Mouse (Mus musculus): ENCODE results near the gene Scn8a. TPM values are rescaled to one million over a fixed set of nuclear protein-coding genes. Genes with fewer than 3 reads are reported as not detected.

Scn8a gene
- total RNA-seq, 2 experiments from 2014 or later = 0.03 to 0.14 TPM

DNA sequence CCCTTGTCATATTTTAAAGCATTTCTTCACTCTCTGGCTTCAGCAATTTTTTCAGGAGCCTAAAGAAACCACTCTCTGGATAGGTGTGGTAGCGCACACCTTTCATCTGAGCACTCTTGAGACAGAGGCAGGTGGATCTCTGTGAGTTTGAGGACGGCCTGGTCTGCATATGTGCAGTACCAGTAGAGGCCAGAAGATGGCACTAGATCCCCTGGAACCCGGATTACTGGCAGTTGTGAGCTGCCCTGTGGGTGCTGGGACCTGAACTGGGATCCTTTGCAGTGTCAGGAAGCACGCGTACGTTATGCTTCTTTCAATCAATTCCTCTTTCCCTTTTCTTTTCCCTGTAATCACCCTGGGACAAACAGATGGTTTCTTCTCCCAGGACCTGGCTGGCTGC is 22.5 kb upstream of the Scn8a start:
- intact Hi-C loops (cut with DNase I) = no loop called here
- Histone ChIP-seq H3K27ac (no peak overlapping the region), H3K4me3 (no peak overlapping the region)
- DNase-seq = no peak
- TF ChIP-seq CTCF (IDR thresholded peaks at IDR 0.05) = peak; percentile 24

DNA sequence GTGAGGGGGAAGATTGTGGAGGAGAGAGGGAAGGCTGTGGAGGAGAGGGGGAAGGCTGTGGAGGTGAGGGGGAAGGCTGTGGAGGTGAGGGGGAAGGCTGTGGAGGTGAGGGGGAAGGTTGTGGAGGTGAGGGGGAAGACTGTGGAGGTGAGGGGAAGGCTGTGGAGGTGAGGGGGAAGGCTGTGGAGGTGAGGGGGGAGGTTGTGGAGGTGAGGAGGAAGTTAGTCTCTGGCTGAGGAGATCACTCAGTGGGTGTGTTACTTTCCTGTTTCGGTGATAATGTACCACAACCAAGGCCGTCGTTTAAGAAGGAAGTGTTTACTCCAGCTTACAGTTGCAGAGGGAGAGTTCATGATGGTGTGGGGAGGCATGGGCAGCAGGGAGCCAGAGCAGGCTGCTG is 12.1 kb upstream of the Scn8a start:
- no peak overlapping the region for H3K27ac ChIP-seq
- no peak for DNase-seq
- TF ChIP-seq CTCF (IDR thresholded peaks at IDR 0.05) = no peak
- intact Hi-C loops (cut with DNase I) = no loop called here
- H3K4me3 ChIP-seq = no peak overlapping the region

DNA sequence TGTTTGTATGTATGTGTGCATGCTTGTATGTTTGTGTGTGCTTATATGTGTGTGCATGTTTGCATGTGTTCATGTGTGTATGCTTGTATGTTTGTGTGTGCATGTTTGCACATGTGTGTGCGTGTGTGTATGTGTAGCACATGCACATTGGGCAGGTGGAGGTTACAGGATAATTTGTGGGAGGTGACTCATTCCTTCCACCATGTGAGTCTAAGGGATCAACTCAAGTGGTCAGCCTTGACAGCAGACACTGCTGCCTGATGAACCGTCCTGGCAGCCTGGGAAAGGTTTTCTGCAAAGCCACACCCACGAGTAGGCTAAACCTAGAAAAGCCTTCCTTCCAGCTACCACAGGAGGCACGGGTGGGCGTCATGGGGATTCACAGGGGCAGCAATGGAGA is 8.8 kb upstream of the Scn8a start:
- TF ChIP-seq CTCF (IDR thresholded peaks at IDR 0.05) = no peak
- intact Hi-C loops (cut with DNase I) = no loop called here
- H3K27ac ChIP-seq = no peak overlapping the region

DNA sequence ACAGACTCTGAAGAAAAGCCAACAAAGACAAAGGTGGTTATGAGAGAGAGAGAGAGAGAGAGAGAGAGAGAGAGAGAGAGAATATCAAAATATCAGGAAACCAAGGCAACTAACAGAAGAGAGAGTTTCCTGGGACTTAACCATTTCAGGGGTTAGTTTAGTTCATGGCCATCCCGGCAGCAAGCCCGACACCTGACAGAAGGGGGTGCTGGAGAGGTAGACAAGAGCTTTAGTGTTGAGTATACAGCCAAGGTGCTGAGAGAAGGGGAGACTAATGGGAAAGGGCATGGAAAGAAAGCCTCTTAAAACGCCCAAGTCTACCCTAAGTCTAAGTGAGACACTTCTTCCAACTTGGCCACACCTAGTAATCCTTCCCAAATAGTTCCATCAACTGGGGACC is 4.1 kb upstream of the Scn8a start:
- no peak overlapping the region for H3K27ac ChIP-seq
- intact Hi-C loops (cut with DNase I) = no loop called here
- no peak for DNase-seq
- no peak overlapping the region for H3K4me3 ChIP-seq
- TF ChIP-seq CTCF (IDR thresholded peaks at IDR 0.05) = no peak

More for the DNA sequence above, 8.8 kb upstream of the Scn8a start:
- no peak for DNase-seq
- no peak overlapping the region for H3K4me3 ChIP-seq

DNA sequence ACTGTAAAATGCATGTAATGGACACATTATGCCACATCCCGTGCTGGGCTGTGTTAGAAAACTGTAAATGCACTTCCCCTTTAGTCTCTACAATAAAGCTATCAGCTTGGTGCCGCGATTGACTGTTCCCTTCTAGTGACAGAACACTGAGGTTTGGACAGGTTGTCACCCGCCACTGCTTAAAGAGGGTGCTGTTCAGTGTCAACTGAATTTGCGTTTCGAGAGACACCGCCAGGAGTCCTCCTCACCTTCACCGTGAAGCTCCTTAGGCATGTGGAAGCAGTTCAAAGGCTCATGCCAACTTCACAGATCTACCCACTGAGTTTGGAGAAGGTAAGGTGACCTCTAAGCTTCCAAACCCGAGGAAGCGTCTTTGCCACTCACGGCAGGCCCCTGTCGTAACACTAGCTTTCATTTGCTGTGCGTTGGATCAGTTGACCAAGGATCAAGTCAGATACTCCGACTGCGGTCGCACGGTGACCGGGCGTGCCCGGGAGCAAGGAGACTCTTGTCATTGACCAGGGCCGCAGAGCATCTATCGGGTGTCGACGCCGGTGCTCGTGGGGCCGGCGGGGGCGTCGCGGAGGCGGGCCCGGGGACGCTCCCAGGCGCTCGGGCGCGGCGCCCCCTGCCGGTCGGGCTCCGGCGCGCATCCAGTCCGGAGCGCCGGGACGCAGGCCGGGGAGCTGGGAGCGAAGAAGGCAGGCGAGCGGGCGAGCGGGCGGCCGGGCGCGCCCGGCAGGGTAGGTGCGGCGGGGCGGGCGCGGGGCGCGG is 530 bp downstream of the Scn8a start:
- H3K4me3 ChIP-seq = peak overlapping the region; percentile 56
- intact Hi-C loops (cut with DNase I) = no loop called here
- H3K27ac ChIP-seq = no peak overlapping the region
- peak; percentile 50 for TF ChIP-seq CTCF (IDR thresholded peaks at IDR 0.05)
- peak; percentile 45 for DNase-seq

DNA sequence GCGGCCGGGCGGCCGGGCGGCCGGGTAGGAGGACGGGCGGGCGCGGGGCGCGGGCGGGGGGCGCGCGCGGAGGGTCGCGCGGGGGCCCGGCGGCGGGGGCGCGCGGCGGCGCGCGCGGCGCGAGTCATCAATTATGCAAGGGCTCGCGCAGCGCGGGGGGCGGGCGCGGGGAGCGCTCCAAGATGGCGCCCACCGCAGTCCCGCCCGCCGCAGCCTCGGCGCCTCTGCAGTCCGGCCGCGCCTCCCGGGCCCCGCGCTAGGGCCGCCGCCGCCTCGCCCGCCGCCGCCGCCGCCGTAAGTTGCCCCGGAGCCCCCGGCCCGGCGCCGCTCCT is 1.1 kb downstream of the Scn8a start:
- DNase-seq = no peak
- Histone ChIP-seq H3K27ac (no peak overlapping the region), H3K4me3 (peak overlapping the region; percentile 59)
- intact Hi-C loops (cut with DNase I) = no loop called here
- TF ChIP-seq CTCF (IDR thresholded peaks at IDR 0.05) = no peak

DNA sequence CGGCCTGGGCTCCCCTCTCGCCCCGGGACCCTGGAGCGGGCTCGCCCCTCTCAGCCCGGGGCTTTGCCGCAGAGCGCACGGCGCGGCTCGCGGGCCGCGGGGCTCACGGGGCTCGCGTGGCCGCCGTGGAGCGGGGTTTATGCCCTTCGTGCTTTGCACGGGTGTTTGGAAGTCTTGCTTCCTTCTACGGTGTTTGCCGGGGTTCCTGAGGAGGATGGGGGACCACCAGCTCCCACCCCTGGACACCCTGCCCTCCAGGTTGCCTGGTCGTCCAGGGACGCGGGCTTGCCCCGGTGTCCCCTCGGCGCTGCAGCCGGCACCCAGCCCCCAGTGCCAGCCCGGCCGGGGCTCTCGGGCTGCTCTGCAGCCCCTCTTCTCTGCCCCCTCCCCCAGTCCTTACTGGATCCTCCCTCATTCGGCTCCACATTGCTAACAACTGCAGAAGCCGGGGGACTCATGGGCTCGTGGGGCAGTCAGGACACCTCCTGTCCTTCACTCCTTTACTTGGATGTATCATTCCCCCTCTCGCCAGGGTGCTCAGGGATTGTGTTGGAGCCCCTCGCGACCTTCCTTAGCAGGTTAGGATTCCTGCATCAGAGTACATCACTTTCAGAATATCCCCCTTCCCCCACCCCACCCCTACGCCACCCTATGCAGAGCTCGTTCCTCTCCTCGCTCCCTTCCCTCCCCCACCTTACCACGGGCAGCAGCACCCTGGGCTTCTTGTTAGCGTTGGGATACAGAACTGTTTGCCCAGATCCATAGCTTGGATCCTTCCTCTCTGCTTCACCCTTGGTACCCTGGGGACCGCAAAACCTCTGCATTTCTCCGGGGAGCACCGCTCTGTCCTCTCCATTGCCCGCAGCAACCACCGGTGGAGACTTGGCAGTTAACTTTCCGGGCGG is 1.7 kb downstream of the Scn8a start:
- DNase-seq = no peak
- H3K27ac ChIP-seq = no peak overlapping the region
- peak overlapping the region; percentile 59 for H3K4me3 ChIP-seq
- no peak for TF ChIP-seq CTCF (IDR thresholded peaks at IDR 0.05)
- intact Hi-C loops (cut with DNase I) = no loop called here

DNA sequence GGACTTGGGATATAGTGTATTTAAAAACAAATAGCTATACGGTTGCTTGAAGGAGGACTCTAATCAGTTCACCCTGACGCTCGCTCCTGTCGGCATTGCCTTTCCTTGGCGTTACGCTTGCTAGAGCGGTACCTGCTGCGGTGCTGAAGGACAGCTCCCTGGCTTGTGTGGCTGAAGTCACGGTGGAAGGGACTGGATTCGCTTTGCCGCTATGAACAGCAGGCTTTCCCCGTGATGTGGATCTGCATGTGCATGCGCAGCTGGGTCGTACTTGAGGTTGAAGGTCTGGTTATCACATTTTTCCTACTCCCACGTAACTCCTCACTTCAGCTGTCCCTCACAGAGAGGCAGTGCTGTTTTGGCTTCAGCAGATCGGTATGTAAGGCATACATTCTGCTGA is 3.5 kb downstream of the Scn8a start:
- no peak overlapping the region for H3K4me3 ChIP-seq
- H3K27ac ChIP-seq = no peak overlapping the region
- DNase-seq = peak; percentile 70
- TF ChIP-seq CTCF (IDR thresholded peaks at IDR 0.05) = no peak
- intact Hi-C loops (cut with DNase I) = no loop called here

DNA sequence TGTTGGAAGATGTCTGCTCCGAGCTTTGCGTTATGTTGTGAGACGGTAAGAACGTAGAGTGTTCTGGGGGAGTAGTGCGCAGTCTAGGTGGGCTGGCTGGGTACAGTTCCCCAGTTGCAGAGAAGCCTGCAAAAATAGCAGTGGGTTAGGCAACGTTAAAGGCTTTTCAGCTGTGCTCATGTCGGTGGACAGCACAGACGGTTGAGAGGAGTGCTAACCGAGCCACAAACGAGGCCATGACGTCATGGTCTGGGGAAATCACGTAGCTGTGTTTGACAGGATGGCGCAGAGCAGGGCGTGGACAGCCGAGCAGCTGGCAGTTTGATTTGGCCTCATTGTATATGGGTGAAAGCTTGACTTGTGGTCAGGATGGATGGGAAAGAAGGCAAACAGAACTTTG is 9.4 kb downstream of the Scn8a start:
- intact Hi-C loops (cut with DNase I) = no loop called here
- H3K4me3 ChIP-seq = no peak overlapping the region
- no peak for TF ChIP-seq CTCF (IDR thresholded peaks at IDR 0.05)
- no peak for DNase-seq
- H3K27ac ChIP-seq = no peak overlapping the region

DNA sequence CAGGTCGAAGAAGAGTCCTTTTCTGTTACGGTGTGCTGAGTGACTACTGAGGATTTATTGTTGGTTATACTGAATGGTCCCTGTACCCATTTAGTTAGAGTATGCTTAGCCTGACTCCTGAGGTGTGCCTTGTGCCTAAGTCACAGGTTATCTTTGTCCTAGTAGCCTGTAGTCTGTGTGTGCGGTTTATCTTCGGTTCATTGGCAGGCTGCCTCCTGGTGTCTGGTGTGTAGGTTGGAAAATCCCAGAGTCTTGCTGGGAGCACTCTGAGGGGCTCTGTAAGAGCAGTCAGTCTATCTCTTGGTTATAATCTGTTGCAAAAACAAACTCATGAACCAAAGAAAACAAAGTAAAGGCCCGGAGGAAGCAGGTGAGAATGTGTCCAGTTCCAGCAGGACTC is 11.7 kb downstream of the Scn8a start:
- no peak for DNase-seq
- intact Hi-C loops (cut with DNase I) = no loop called here
- TF ChIP-seq CTCF (IDR thresholded peaks at IDR 0.05) = no peak

DNA sequence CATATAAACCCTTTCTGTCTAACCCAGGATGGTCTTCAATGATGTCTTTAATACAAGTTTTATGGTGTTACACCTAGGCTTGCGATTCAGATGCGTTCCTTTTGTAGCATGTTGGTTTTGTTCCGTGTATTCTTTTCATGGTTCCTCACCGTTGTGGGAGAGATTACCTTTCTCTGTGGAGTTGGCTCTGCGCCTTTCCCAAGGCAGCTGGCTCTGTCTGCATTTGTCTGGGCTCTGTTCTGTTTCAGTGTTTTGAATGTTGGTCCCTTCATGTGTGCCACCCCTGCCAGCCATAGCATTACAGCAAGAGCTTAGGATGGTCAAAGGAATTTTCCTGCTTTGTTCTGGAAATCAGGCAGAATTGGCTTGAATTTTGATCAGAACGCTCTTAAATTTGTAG is 14.8 kb downstream of the Scn8a start:
- intact Hi-C loops (cut with DNase I) = no loop called here
- H3K4me3 ChIP-seq = no peak overlapping the region
- no peak for TF ChIP-seq CTCF (IDR thresholded peaks at IDR 0.05)
- H3K27ac ChIP-seq = no peak overlapping the region
- DNase-seq = no peak

More for the DNA sequence above, 11.7 kb downstream of the Scn8a start:
- Histone ChIP-seq H3K4me3 (no peak overlapping the region), H3K27ac (no peak overlapping the region)

DNA sequence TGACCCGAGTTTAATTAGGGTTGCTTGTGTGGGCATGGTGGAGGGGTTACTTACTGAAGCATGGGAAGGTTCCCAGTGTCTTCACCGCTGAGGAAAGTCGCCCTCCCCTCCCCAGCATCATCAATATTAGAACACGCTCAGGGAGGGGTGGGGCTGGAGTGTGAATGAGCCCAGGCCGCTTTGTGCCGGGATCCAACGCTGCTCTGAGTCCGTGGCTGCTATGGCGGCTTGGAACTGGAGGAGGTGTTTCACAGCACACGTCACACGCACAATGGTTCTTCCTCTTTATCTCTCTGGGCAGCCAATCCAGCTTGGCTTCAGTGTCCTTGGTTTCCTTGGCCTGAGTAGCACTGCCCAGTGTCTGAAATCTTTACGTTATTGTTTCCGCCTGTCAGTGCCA is 22.3 kb downstream of the Scn8a start:
- no peak for TF ChIP-seq CTCF (IDR thresholded peaks at IDR 0.05)
- Histone ChIP-seq H3K27ac (no peak overlapping the region), H3K4me3 (no peak overlapping the region)
- intact Hi-C loops (cut with DNase I) = no loop called here
- no peak for DNase-seq

DNA sequence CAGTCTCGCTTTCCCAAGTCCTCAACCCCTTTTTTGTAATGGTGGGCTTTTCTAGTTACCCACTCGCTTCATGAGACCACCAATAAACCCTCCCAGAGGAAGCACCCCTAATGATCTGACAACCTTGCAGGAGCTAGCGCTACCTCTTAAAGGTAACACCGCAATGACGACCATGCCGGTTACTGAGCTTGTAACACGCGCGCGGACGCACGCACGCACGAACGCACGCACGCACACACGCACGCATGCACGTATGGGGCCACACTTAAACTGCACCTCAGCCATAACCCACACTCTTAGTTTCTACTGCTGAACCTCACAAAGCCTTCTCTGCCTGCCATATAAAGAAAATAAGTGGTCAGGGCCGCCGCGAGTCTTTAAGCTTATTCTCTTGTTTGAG is 26.8 kb downstream of the Scn8a start:
- H3K27ac ChIP-seq = no peak overlapping the region
- intact Hi-C loops (cut with DNase I) = no loop called here
- no peak for TF ChIP-seq CTCF (IDR thresholded peaks at IDR 0.05)
- no peak overlapping the region for H3K4me3 ChIP-seq
- DNase-seq = no peak

Data from gastrocnemius, adult 2 months (tissue).